Mouse (Mus musculus) myocyte (in vitro differentiated cells): Measurements from ENCODE around the gene Topbp1. TPM values are rescaled to one million over a fixed set of nuclear protein-coding genes. Genes with fewer than 3 reads are reported as not detected.

Experiments
- H3K27me3 ChIP-seq: one replicate; pipeline ENCODE4 v1.6.1; 2011; ENCODE audit not compliant: control insufficient read depth, insufficient read depth, insufficient read length
- H3K36me3 ChIP-seq: one replicate; pipeline ENCODE4 v1.6.1; 2011; ENCODE audit not compliant: control insufficient read depth, insufficient read depth
- H3K4me2 ChIP-seq: one replicate; pipeline ENCODE4 v1.6.1; 2011; ENCODE audit warnings: low read depth, control low read depth
- H3K4me3 ChIP-seq: one replicate; pipeline ENCODE4 v1.5.1; 2011; ENCODE audit warnings: mild to moderate bottlenecking, control low read depth, moderate library complexity
- H3K79me2 ChIP-seq: one replicate; pipeline ENCODE4 v1.6.1; 2011; ENCODE audit not compliant: control insufficient read depth, insufficient read depth
- H3ac ChIP-seq: one replicate; pipeline ENCODE4 v1.6.1; 2011; ENCODE audit not compliant: control insufficient read depth, insufficient read length
- CEBPB ChIP-seq: IDR thresholded peaks from 2 replicates; pipeline ENCODE4 v1.6.1; 2011; ENCODE audit warnings: mild to moderate bottlenecking, moderate library complexity; ENCODE audit not compliant: poor library complexity, insufficient read depth, severe bottlenecking
- E2F4 ChIP-seq: IDR thresholded peaks from one replicate; pipeline ENCODE4 v1.6.1; 2011; ENCODE audit warnings: mild to moderate bottlenecking, control low read depth, moderate library complexity; ENCODE audit not compliant: insufficient read depth
- MAX ChIP-seq: IDR thresholded peaks from one replicate; pipeline ENCODE4 v1.6.1; 2011; ENCODE audit warnings: low read depth, mild to moderate bottlenecking, control low read depth
- MYOD1 ChIP-seq, 3 experiments: IDR thresholded peaks; one replicate each; pipeline ENCODE4 v1.6.1; 2011; ENCODE audit warnings: control low read depth in 2 of 3, low read depth in 2 of 3, mild to moderate bottlenecking in 2 of 3, moderate library complexity in 1 of 3; ENCODE audit not compliant: insufficient read length in 2 of 3, control insufficient read depth in 1 of 3
- MYOG ChIP-seq, 3 experiments: IDR thresholded peaks; one replicate each; pipeline ENCODE4 v1.6.1; 2011; ENCODE audit warnings: control low read depth in 2 of 3, low read depth in 2 of 3, mild to moderate bottlenecking in 2 of 3; ENCODE audit not compliant: insufficient read length in 2 of 3, control insufficient read depth in 1 of 3, insufficient read depth in 1 of 3
- POLR2A ChIP-seq: IDR thresholded peaks from one replicate; pipeline ENCODE4 v1.6.1; 2011; ENCODE audit warnings: low read depth, mild to moderate bottlenecking, control low read depth, moderate library complexity; ENCODE audit not compliant: insufficient read length
- POLR2AphosphoS2 ChIP-seq: IDR thresholded peaks from one replicate; pipeline ENCODE4 v1.6.1; 2011; ENCODE audit warnings: low read depth, control low read depth; ENCODE audit not compliant: insufficient read length
- REST ChIP-seq: IDR thresholded peaks from one replicate; pipeline ENCODE4 v1.6.1; 2011; ENCODE audit warnings: mild to moderate bottlenecking, control low read depth, moderate library complexity; ENCODE audit not compliant: insufficient read depth, insufficient read length
- SRF ChIP-seq: IDR thresholded peaks from one replicate; pipeline ENCODE4 v1.6.1; 2011; ENCODE audit warnings: low read depth; ENCODE audit not compliant: control insufficient read depth, insufficient read length
- TCF12 ChIP-seq: IDR thresholded peaks from one replicate; pipeline ENCODE4 v1.6.1; 2011; ENCODE audit warnings: mild to moderate bottlenecking, control low read depth; ENCODE audit not compliant: poor library complexity, insufficient read depth, severe bottlenecking
- TCF3 ChIP-seq: IDR thresholded peaks from one replicate; pipeline ENCODE4 v1.6.1; 2011; ENCODE audit warnings: low read depth, control low read depth; ENCODE audit not compliant: insufficient read length
- USF1 ChIP-seq: IDR thresholded peaks from one replicate; pipeline ENCODE4 v1.6.1; 2011; ENCODE audit warnings: low read depth, mild to moderate bottlenecking, control low read depth, moderate library complexity
- polyA plus RNA-seq: library from polyadenylated mRNA; unstranded; fragments of >200 nt; fragmentation: generic; extraction: Trizol; gene quantifications from one replicate; pipeline ENCODE4 v1.2.1, GENCODE M21; 2012; ENCODE audit warnings: missing spikeins

The Topbp1 gene
- polyA plus RNA-seq, 1 experiment = 8.4 TPM

- Histone ChIP-seq H3ac (no peak overlapping the region), H3K27me3 (no peaks in the 10 kb centered on the region), H3K4me2 (no peak overlapping the region), H3K36me3 (peaks cover 44% of the 10 kb centered on the region), H3K79me2 (peaks cover 61% of the 10 kb centered on the region), H3K4me3 (no peak overlapping the region)
- TF ChIP-seq CEBPB (no peak), MYOG (IDR thresholded peaks at IDR 0.05; ENCODE audit: control insufficient read depth in 1 of 3, insufficient read depth in 1 of 3, insufficient read length in 2 of 3, low read depth in 2 of 3) (no peak), POLR2A (no peak), TCF3 (no peak), MAX (no peak), E2F4 (no peak), MYOD1 (IDR thresholded peaks at IDR 0.05; ENCODE audit: control insufficient read depth in 1 of 3, insufficient read length in 2 of 3, low read depth in 2 of 3) (no peak), REST (no peak), SRF (no peak), POLR2AphosphoS2 (no peak), TCF12 (no peak), USF1 (no peak)
These were observed 52.9 kb downstream of the Topbp1 start for GRCm38 (mm10) chr9:103357893-103358292.

- Histone ChIP-seq H3ac (no peak overlapping the region), H3K27me3 (no peaks in the 10 kb centered on the region), H3K79me2 (peaks cover 67% of the 10 kb centered on the region), H3K4me2 (no peak overlapping the region), H3K4me3 (no peak overlapping the region), H3K36me3 (peaks cover 44% of the 10 kb centered on the region)
- TF ChIP-seq E2F4 (no peak), TCF3 (no peak), POLR2A (no peak), MYOG (IDR thresholded peaks at IDR 0.05; ENCODE audit: control insufficient read depth in 1 of 3, insufficient read depth in 1 of 3, insufficient read length in 2 of 3, low read depth in 2 of 3) (no peak), MAX (no peak), REST (no peak), TCF12 (no peak), USF1 (no peak), MYOD1 (IDR thresholded peaks at IDR 0.05; ENCODE audit: control insufficient read depth in 1 of 3, insufficient read length in 2 of 3, low read depth in 2 of 3) (no peak), CEBPB (no peak), SRF (no peak), POLR2AphosphoS2 (no peak)
These were observed 53.5 kb downstream of the Topbp1 start for GRCm38 (mm10) chr9:103358545-103358944.

- Histone ChIP-seq H3ac (no peak overlapping the region), H3K36me3 (peaks cover 44% of the 10 kb centered on the region), H3K4me3 (no peak overlapping the region), H3K27me3 (no peaks in the 10 kb centered on the region), H3K79me2 (peaks cover 78% of the 10 kb centered on the region), H3K4me2 (no peak overlapping the region)
- TF ChIP-seq SRF (no peak), USF1 (no peak), CEBPB (no peak), TCF12 (no peak), POLR2AphosphoS2 (no peak)
These were observed 55.6 kb downstream of the Topbp1 start for GRCm38 (mm10) chr9:103360642-103361041.

- no peaks in the 10 kb centered on the region for H3K27me3 ChIP-seq
- peak overlapping the region; percentile 72 for H3K4me3 ChIP-seq
- H3K36me3 ChIP-seq = peaks cover 22% of the 10 kb centered on the region
- H3K79me2 ChIP-seq = peaks cover 62% of the 10 kb centered on the region
- no peak overlapping the region for H3ac ChIP-seq
- no peak for TF ChIP-seq SRF
- no peak for TF ChIP-seq CEBPB
- TF ChIP-seq E2F4 = no peak
- no peak for TF ChIP-seq TCF12
- no peak for TF ChIP-seq REST
- TF ChIP-seq TCF3 = no peak
- no peak for TF ChIP-seq MYOG (IDR thresholded peaks at IDR 0.05; ENCODE audit: control insufficient read depth in 1 of 3, insufficient read depth in 1 of 3, insufficient read length in 2 of 3, low read depth in 2 of 3)
- no peak for TF ChIP-seq MAX
- H3K4me2 ChIP-seq = peak overlapping the region; percentile 74
These were observed 58.1 kb downstream of the Topbp1 start for GRCm38 (mm10) chr9:103363088-103363487.

GRCm38 (mm10) chr9:103363730-103364417 lies 58.9 kb downstream of the Topbp1 start:
- H3K36me3 ChIP-seq = peaks cover 18% of the 10 kb centered on the region
- peak overlapping the region; percentile 97 for H3ac ChIP-seq
- H3K27me3 ChIP-seq = no peaks in the 10 kb centered on the region
- TF ChIP-seq MYOD1 (IDR thresholded peaks at IDR 0.05; ENCODE audit: control insufficient read depth in 1 of 3, insufficient read length in 2 of 3, low read depth in 2 of 3) = no peak
- no peak for TF ChIP-seq POLR2AphosphoS2
- TF ChIP-seq USF1 = peak; percentile 15
- H3K4me3 ChIP-seq = peak overlapping the region; percentile 72
- H3K4me2 ChIP-seq = peak overlapping the region; percentile 74
- H3K79me2 ChIP-seq = peaks cover 57% of the 10 kb centered on the region
